ENCODE assay signal across 9 mouse cellular contexts in genomic region chr3:78618900-78619299, GRCm38 (mm10).
DNase-seq lines count a peak whose midpoint lies in the region; ATAC-seq lines count a peak whose summit lies in the region.
"Had no signal": no experiment of that assay in that cellular context is flagged by ENCODE, and none has a peak within 500 bp of the region (broad histone marks: within the 10 kb centered on the region; RNA-seq: fewer than 3 reads in every experiment).

No protein-coding gene starts in this region.

- WGBS in midbrain, embryonic 14.5 days, result 44% methylated on average over 3 of the region's 3 CpGs
- 38% methylated on average over 3 of the region's 3 CpGs for WGBS in midbrain, embryonic 15.5 days
- WGBS in forebrain, embryonic 14.5 days, result 39% methylated on average over 3 of the region's 3 CpGs

- no peak for ATAC-seq in midbrain, embryonic 14.5 days (ENCODE audit: low FRiP score, low TSS enrichment)
- no peak for ATAC-seq in midbrain, embryonic 15.5 days (replicated peaks)
- ATAC-seq in cerebellum, adult (ENCODE audit: insufficient number of reproducible peaks, low FRiP score, low TSS enrichment), result peak; percentile 70; the same call in 1 of the 2 replicates
- ATAC-seq in forebrain, embryonic 14.5 days, result peak; percentile 58; the same call in 1 of the 2 replicates
- ATAC-seq in megakaryocyte progenitor cell, adult 5-6 weeks (replicated peaks; ENCODE audit: poor library complexity), result peak; percentile 48; the same call in 1 of the 2 replicates

- no peaks in the 10 kb centered on the region for H3K27me3 ChIP-seq in midbrain, embryonic 14.5 days (ENCODE audit: control insufficient read depth, insufficient read depth, low read length)
- no peaks in the 10 kb centered on the region for H3K27me3 ChIP-seq in midbrain, embryonic 15.5 days (replicated peaks)
- no peaks in the 10 kb centered on the region for H3K27me3 ChIP-seq in forebrain, embryonic 14.5 days (replicated peaks; ENCODE audit: control insufficient read depth, insufficient read depth, low read length)
- H3K27me3 ChIP-seq: embryonic facial prominence, embryonic 13.5 days; limb, embryonic 15.5 days had no signal

- peak; percentile 57 for DNase-seq in midbrain, embryonic 14.5 days
- DNase-seq in forebrain, embryonic 14.5 days (ENCODE audit: low spot score), result peak; percentile 66
- peak; percentile 4 to 31 for DNase-seq in kidney, adult 8-10 months
- no peak for DNase-seq in thymus, postnatal 0 days (ENCODE audit: low spot score)

- no peak overlapping the region for H3K9ac ChIP-seq in midbrain, embryonic 14.5 days (replicated peaks; ENCODE audit: low read length)
- no peak overlapping the region for H3K9ac ChIP-seq in midbrain, embryonic 15.5 days
- no peak overlapping the region for H3K9ac ChIP-seq in forebrain, embryonic 14.5 days (ENCODE audit: low read length)
- H3K9ac ChIP-seq: embryonic facial prominence, embryonic 13.5 days; limb, embryonic 15.5 days had no signal

- H3K9me3 ChIP-seq in midbrain, embryonic 14.5 days (ENCODE audit: control insufficient read depth, low read length), result no peaks in the 10 kb centered on the region
- no peaks in the 10 kb centered on the region for H3K9me3 ChIP-seq in midbrain, embryonic 15.5 days
- H3K9me3 ChIP-seq in forebrain, embryonic 14.5 days (replicated peaks; ENCODE audit: control insufficient read depth, low read length), result no peaks in the 10 kb centered on the region
- H3K9me3 ChIP-seq: embryonic facial prominence, embryonic 13.5 days; limb, embryonic 15.5 days had no signal

- H3K4me2 ChIP-seq in midbrain, embryonic 14.5 days (ENCODE audit: low read length), result no peak overlapping the region
- no peak overlapping the region for H3K4me2 ChIP-seq in midbrain, embryonic 15.5 days
- no peak overlapping the region for H3K4me2 ChIP-seq in forebrain, embryonic 14.5 days (ENCODE audit: low read length)
- H3K4me2 ChIP-seq: embryonic facial prominence, embryonic 13.5 days; limb, embryonic 15.5 days had no signal

- no peaks in the 10 kb centered on the region for H3K4me1 ChIP-seq in midbrain, embryonic 14.5 days (ENCODE audit: control insufficient read depth, insufficient read depth, low read length)
- H3K4me1 ChIP-seq in midbrain, embryonic 15.5 days, result no peaks in the 10 kb centered on the region
- H3K4me1 ChIP-seq in forebrain, embryonic 14.5 days (ENCODE audit: control insufficient read depth, insufficient read depth, low read length), result no peaks in the 10 kb centered on the region
- H3K4me1 ChIP-seq: embryonic facial prominence, embryonic 13.5 days; limb, embryonic 15.5 days had no signal

- H3K4me3 ChIP-seq in midbrain, embryonic 14.5 days (replicated peaks; ENCODE audit: low read depth, low read length), result no peak overlapping the region
- H3K4me3 ChIP-seq in midbrain, embryonic 15.5 days, result no peak overlapping the region
- no peak overlapping the region for H3K4me3 ChIP-seq in forebrain, embryonic 14.5 days (ENCODE audit: low read depth, low read length)
- H3K4me3 ChIP-seq: embryonic facial prominence, embryonic 13.5 days; limb, embryonic 15.5 days had no signal

- H3K27ac ChIP-seq in midbrain, embryonic 14.5 days (replicated peaks; ENCODE audit: low read depth, low read length), result no peak overlapping the region
- no peak overlapping the region for H3K27ac ChIP-seq in midbrain, embryonic 15.5 days
- H3K27ac ChIP-seq in forebrain, embryonic 14.5 days (ENCODE audit: low read depth, low read length), result no peak overlapping the region
- H3K27ac ChIP-seq: embryonic facial prominence, embryonic 13.5 days; limb, embryonic 15.5 days had no signal

- H3K36me3 ChIP-seq in midbrain, embryonic 14.5 days (ENCODE audit: control insufficient read depth, insufficient read depth, low read length), result no peaks in the 10 kb centered on the region
- no peaks in the 10 kb centered on the region for H3K36me3 ChIP-seq in midbrain, embryonic 15.5 days (replicated peaks)
- no peaks in the 10 kb centered on the region for H3K36me3 ChIP-seq in forebrain, embryonic 14.5 days (ENCODE audit: control insufficient read depth, insufficient read depth, low read length)
- H3K36me3 ChIP-seq: embryonic facial prominence, embryonic 13.5 days; limb, embryonic 15.5 days had no signal

Comparison
In these comparisons a context has a peak if more than half of its experiments do, and no peak if none do; other contexts are left out.
1. ATAC-seq: peak in cerebellum, adult (single experiment), forebrain, embryonic 14.5 days (single experiment) and megakaryocyte progenitor cell, adult 5-6 weeks (single experiment); none in midbrain, embryonic 14.5 days (single experiment) and midbrain, embryonic 15.5 days (single experiment).